8 mouse cellular contexts compared by ENCODE assay signal in genomic region chr3:87618981-87619710, GRCm38 (mm10). TPM values are rescaled to one million over a fixed set of nuclear protein-coding genes. Genes with fewer than 3 reads are reported as not detected.
DNase-seq lines count a peak whose midpoint lies in the region; ATAC-seq lines count a peak whose summit lies in the region.

No protein-coding gene starts in this region.

- H3K36me3 ChIP-seq in heart, embryonic 11.5 days (ENCODE audit: control insufficient read depth, insufficient read depth, low read length), result no peaks in the 10 kb centered on the region
- H3K36me3 ChIP-seq in embryonic facial prominence, embryonic 14.5 days (ENCODE audit: control insufficient read depth, insufficient read depth, low read length), result no peaks in the 10 kb centered on the region
- no peaks in the 10 kb centered on the region for H3K36me3 ChIP-seq in intestine, embryonic 15.5 days

- no peak overlapping the region for H3K27ac ChIP-seq in heart, embryonic 11.5 days (ENCODE audit: low read depth, low read length)
- H3K27ac ChIP-seq in embryonic facial prominence, embryonic 14.5 days (replicated peaks; ENCODE audit: low read depth, low read length), result no peak overlapping the region
- 0 out of 2 replicates have a peak overlapping the region, but pooled peaks have one; percentile 3 for H3K27ac ChIP-seq in intestine, embryonic 15.5 days

- DNase-seq in heart, postnatal 36 days, result no peak
- no peak for DNase-seq in embryonic facial prominence, embryonic 14.5 days (ENCODE audit: low spot score)
- DNase-seq in frontal cortex, postnatal 10 days (ENCODE audit: low spot score in 2 of 2), result no peak
- no peak for DNase-seq in left cerebral cortex, adult 11 months (ENCODE audit: low spot score)
- DNase-seq in testis, postnatal 14 days (ENCODE audit: low spot score), result no peak

- peak overlapping the region; percentile 76 for H3K4me3 ChIP-seq in heart, embryonic 11.5 days (ENCODE audit: low read depth, low read length)
- H3K4me3 ChIP-seq in embryonic facial prominence, embryonic 14.5 days (ENCODE audit: low read depth, low read length), result peak overlapping the region; percentile 86
- H3K4me3 ChIP-seq in intestine, embryonic 15.5 days (replicated peaks), result peak overlapping the region; percentile 82

- peak overlapping the region; percentile 67 for H3K4me2 ChIP-seq in heart, embryonic 11.5 days
- peak overlapping the region; percentile 96 for H3K4me2 ChIP-seq in embryonic facial prominence, embryonic 14.5 days (ENCODE audit: low read depth, low read length)
- peak overlapping the region; percentile 90 for H3K4me2 ChIP-seq in intestine, embryonic 15.5 days (replicated peaks)

- no peaks in the 10 kb centered on the region for H3K27me3 ChIP-seq in heart, embryonic 11.5 days (ENCODE audit: control insufficient read depth, insufficient read depth, low read length)
- H3K27me3 ChIP-seq in embryonic facial prominence, embryonic 14.5 days (replicated peaks; ENCODE audit: control insufficient read depth, insufficient read depth, low read length), result no peaks in the 10 kb centered on the region
- no peaks in the 10 kb centered on the region for H3K27me3 ChIP-seq in intestine, embryonic 15.5 days (replicated peaks)

- H3K9ac ChIP-seq in heart, embryonic 11.5 days (ENCODE audit: low read depth, low read length), result peak overlapping the region; percentile 91
- peak overlapping the region; percentile 92 for H3K9ac ChIP-seq in embryonic facial prominence, embryonic 14.5 days (ENCODE audit: low read depth, low read length)
- H3K9ac ChIP-seq in intestine, embryonic 15.5 days, result peak overlapping the region; percentile 95

- peaks cover 20% of the 10 kb centered on the region for H3K4me1 ChIP-seq in heart, embryonic 11.5 days (ENCODE audit: control insufficient read depth, insufficient read depth, low read length)
- H3K4me1 ChIP-seq in embryonic facial prominence, embryonic 14.5 days (ENCODE audit: control insufficient read depth, insufficient read depth, low read length), result peaks cover 32% of the 10 kb centered on the region
- peaks cover 20% of the 10 kb centered on the region for H3K4me1 ChIP-seq in intestine, embryonic 15.5 days (replicated peaks)

- WGBS in heart, embryonic 11.5 days (ENCODE audit: insufficient replicate concordance), result 47% methylated on average over 5 of the region's 5 CpGs
- WGBS in embryonic facial prominence, embryonic 14.5 days, result 40% methylated on average over 5 of the region's 5 CpGs
- WGBS in intestine, embryonic 15.5 days, result 35% methylated on average over 5 of the region's 5 CpGs

- no peaks in the 10 kb centered on the region for H3K9me3 ChIP-seq in heart, embryonic 11.5 days (replicated peaks; ENCODE audit: control insufficient read depth, low read length)
- H3K9me3 ChIP-seq in embryonic facial prominence, embryonic 14.5 days (ENCODE audit: control insufficient read depth, low read length), result no peaks in the 10 kb centered on the region
- H3K9me3 ChIP-seq in intestine, embryonic 15.5 days, result no peaks in the 10 kb centered on the region

- no peak for ATAC-seq in heart, embryonic 11.5 days (replicated peaks; ENCODE audit: insufficient number of reproducible peaks, low FRiP score, low TSS enrichment)
- no peak for ATAC-seq in embryonic facial prominence, embryonic 14.5 days (ENCODE audit: low read depth)
- no peak for ATAC-seq in intestine, embryonic 15.5 days
- peak; percentile 45 for ATAC-seq in megakaryocyte, adult 5-6 weeks (ENCODE audit: poor library complexity, severe bottlenecking)

- intact Hi-C loops in heart, postnatal 36 days (cut with DNase I), result loop anchor here (5.0 kb wide), 1 partner anchor 97 kb away; no protein-coding TSS in a partner anchor

RNA-seq across cellular contexts. Expression of gene Arhgef11, which starts 1.8 kb away (rescaled TPM):
- polyA plus RNA-seq in heart, embryonic 11.5 days (2014; fragmentation: Nextera tagmentation; extraction: Ambion mirVana), result 8.6 and 11.0 TPM in 2 replicates
- total RNA-seq in heart, postnatal 36 days (2021), result 10 to 100 TPM; 20.4 TPM
- polyA plus RNA-seq in embryonic facial prominence, embryonic 14.5 days (2014; fragmentation: Nextera tagmentation; extraction: Ambion mirVana), result 17.1 and 18.9 TPM in 2 replicates
- 13.7 and 14.4 TPM in 2 replicates for polyA plus RNA-seq in intestine, embryonic 15.5 days (2015; fragmentation: Nextera tagmentation; extraction: Ambion mirVana)
- total RNA-seq in megakaryocyte, adult 5-6 weeks (2015), result 18.9 and 20.3 TPM in 2 replicates
- 14.1 and 19.8 TPM in 2 replicates for total RNA-seq in megakaryocyte, adult 5-6 weeks (2017)
